Mouse (Mus musculus) monocyte, adult 2 months (primary cell): ENCODE measurements at regions not wholly inside any gene's neighbourhood (a gene's known extent, or its start where the extent isn't known, plus 50 kb on each side); places are given as distances from the start of the nearest gene placed in this dataset.

Source experiments
- DNase-seq, 2 experiments: peaks; one replicate each; pipeline ENCODE4 v3.0.0; 2022; ENCODE audit warnings: low spot score in 2 of 2, low read depth in 1 of 2

DNA sequence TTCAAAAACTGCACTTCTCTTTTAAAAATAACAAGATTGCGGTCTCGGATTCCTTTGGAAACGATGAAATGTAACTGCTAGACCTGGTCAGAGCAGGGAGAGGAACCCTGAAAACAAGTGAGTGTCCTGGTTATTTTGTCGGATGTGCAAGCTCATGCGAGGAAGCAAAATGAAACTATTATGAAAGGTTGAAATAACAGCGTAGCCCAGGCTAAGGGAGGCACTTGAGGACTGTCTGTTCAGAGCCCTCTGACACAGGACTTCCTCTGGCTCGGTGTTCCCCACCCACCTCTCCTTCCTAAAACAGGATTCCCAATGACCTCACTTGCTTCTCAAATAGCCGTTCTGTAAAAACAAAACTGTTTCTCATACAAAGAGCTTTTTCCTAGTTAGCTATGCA, 51.3 kb upstream of the S1pr1 start:
- DNase-seq: no peak

- no peak for DNase-seq
These were observed 53.4 kb upstream of the S1pr1 start for GRCm38 (mm10) chr3:115768290-115768689.

GRCm38 (mm10) chr3:115768761-115769530, 54.1 kb upstream of the S1pr1 start:
- no peak for DNase-seq

DNA sequence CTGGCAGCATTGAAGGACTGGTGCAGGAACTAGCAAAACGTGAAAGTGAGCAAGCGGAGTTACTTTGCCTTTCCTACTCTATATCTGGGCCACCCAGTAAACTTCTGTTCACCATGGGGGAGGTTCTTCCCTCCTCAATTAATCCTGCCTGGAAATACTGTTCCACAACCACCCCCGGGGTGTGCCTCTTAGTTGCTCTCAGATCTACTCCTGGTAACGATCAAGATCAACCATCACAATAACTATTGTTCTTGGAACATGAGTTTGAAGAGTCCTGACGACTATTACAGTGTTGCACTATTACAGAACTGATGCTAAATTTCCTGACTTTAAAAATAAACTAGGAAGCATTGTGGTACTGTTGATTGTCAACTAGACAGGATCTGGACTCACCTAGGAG, 57.8 kb upstream of the S1pr1 start:
- no peak for DNase-seq

- no peak for DNase-seq
These were observed 59.4 kb upstream of the S1pr1 start for GRCm38 (mm10) chr3:115774321-115774720.

- DNase-seq: no peak
These were observed 59.9 kb upstream of the S1pr1 start for GRCm38 (mm10) chr3:115774723-115775122.

DNA sequence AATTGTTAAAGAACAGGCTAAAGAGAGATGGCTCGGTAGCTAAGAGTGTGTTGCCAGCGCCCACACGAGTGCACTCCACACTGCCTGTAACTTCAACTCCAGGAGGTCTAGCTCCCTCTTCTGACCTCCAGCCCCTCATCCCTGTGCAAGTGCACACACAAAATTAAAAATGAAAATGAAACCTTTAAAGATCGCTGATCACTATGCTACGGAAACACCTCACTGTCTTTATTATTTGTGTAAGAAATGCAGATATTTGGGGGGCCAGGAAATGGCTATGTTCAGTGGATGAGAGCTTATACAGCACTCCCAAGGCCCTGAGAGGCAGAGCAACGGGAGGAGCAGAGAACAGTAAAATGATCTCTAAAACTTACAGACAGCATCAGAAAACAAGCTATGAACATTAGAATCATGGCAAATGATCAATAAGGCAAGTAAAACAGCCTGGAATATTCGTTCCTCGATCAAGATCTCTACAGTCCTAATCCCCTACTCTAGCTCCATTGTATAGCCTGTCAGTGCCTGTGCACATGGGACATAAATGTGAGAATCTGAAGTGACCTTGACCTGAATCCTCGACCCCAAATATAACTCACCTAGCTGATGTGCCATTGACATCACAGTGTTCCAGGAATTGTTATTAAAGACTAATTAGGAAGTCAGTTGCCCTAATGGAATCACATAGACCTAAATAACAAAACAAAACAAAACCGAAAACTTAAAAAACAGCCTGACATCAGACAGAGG, 64.4 kb upstream of the S1pr1 start:
- DNase-seq: no peak

DNA sequence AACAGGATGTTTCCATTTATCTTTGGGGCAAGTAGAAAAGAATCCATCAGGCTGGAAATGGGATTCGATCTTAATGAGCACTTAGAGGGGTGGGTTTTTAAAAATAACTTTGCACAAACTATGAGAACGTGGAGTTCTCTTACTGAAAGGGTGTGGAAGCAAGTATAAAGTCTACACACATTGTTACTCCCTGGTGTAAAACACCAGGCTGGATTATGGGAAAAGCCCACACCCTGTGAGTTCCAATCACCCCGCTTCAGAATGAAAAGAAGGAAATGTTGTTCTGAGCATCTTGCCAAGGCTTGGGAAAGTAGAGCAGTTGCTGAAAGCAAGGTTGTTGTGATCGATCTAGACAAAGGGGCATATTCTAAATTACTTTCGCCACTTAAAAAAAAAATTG, 65.0 kb upstream of the S1pr1 start:
- DNase-seq: no peak

DNA sequence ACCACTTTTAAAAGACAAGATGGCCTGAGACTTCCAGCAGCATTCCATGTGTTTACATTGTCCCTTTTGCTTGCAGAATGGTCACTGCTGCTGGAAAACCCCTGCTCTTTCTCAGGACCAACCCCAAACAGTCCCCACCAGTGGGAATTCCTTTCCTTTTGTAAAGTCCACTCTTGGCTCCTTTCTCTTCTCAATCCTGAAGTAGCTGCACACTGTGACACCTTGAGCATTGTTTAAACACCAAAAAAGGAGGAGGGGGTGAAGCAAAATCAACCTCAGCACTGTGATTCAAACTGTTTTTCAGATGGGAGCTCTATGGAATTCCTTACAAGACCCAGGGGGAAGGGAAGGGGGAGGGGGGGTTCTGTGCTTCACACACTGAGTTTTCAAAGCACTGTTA, 67.9 kb upstream of the S1pr1 start:
- DNase-seq: no peak

DNA sequence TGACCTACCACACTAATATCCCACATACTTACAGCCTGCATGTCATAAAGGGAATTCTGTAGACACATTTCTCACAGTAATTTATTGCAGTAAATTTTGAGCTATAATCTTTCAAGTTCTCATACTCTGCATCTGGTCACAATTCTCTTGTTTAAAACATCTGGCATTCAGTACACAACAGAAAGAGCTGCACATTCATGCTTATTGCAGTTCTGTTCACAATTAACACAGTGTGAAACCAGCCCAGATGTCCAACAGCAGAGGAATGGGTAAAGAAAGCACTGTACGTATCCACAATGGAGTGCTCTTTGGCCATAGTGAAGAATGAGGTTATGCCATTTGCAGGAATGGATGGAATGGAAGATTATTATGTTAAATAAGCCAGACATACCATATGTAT, 72.5 kb upstream of the S1pr1 start:
- DNase-seq: no peak

DNA sequence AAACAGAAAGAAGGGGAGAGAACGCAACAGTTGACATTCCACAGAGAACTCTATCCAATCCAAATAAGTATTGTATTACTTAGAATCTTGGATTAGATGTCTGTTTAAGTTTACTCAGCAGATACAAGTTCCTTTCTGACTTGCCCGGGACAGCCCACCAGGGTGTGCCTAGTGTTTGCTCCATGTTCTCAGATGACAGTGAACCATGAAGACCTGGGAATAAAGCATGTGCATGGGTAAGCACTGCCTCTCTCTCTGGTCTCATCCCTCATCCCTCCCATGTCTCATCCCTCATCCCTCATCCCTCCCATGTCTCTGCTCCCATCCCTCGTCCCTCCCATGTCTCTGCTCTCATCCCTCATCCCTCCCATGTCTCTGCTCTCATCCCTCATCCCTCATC, 73.7 kb upstream of the S1pr1 start:
- DNase-seq: no peak

GRCm38 (mm10) chr3:115789063-115789462, 74.2 kb upstream of the S1pr1 start:
- DNase-seq: no peak

- DNase-seq: no peak
These were observed 77.7 kb upstream of the S1pr1 start for GRCm38 (mm10) chr3:115792606-115793005.

GRCm38 (mm10) chr3:115793344-115794059, 78.6 kb upstream of the S1pr1 start:
- DNase-seq: no peak

GRCm38 (mm10) chr3:115799326-115799725, 84.5 kb upstream of the S1pr1 start:
- peak in 1 of 2 experiments; percentile 22 for DNase-seq

DNA sequence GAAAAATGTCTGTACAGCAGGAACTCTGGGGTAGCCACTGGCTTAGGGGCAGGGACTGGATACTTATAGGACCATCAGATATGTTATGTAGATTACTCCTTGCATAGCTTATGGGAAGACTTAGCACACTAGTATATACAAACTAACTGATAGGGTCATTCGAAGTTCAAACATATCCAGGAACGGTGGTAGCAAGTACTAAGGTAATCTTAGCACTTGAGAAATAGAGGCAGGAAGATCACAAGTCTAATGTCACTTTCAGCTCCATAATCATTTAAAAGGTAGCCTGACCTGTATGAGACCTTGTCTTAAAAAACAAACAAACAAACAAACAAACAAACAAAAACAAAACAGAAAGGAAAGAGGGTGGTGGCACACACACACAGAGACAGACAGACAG, 85.1 kb upstream of the S1pr1 start:
- DNase-seq: no peak

DNA sequence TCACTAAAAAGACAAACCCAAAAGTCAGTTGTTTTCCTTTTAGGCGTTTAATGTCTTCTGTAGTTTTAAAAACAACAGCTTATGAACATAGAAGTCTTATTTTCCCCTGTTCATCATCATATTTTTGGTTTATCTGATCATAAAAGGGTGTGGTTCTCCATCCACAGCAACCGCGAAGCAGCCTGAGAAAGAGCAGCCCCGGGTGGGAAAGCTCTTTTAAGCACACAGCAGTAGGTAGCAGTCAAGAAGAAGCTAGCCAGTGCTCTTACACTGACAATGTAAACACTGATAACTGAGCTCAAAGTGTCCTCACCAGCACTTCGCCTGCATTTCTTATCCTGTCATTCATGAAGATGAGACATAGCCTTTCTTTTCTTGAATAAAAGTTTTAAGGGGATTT, 86.0 kb upstream of the S1pr1 start:
- no peak for DNase-seq

DNA sequence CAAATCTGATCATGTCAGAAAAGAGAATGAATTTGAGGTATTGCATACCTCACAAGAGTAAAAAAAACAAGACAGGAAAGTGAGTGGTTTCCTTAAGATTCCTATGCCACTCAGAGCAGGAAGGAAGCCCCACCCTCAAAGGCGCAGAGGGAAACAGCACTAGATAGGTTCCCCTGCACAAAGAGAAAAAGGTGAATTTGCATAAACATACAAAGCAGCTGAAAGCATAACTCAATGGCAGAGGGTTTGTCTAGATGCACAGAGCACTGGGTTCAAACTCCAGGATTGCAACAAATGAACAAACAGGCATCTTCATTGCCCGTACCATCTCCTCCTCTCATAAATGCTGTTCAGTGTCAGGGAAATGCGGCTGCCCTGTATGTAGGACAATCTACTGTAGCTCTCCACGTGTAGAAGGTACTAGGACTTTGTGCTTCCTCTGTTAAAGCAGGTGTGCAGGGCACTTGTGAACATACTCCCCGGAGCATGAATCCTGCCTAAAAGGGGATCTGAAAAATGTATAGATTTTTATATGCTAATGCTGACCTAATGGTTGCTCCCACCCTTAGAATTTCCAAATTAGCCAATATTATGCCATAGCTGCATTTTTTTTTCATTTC, 85.9 kb upstream of the Dph5 start:
- no peak for DNase-seq

- DNase-seq: no peak
These were observed 83.0 kb upstream of the Dph5 start for GRCm38 (mm10) chr3:115804616-115805015.

DNA sequence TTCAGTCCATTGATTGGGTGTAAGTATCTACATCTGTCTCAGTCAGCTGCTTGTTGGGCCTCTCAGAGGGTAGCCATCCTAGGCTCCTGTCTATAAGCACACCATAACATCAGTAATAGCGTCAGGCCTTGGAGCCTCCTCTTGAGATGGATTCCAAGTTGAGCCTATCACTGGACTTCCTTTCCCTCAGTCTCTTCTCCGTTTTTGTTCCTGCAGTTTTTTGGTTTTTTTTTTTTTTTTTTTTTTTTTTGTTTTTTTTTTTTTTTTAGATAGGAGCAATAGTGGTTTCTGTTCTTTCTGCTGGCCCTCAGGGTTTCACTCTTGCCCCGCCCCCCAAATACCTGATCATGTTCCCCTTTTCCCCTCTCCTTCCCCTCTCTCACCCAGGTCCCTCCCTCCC, 80.6 kb upstream of the Dph5 start:
- no peak for DNase-seq

GRCm38 (mm10) chr3:115815168-115815567, 72.5 kb upstream of the Dph5 start:
- no peak for DNase-seq
